Mouse (Mus musculus): ENCODE measurements around the gene Adh6b.

The Adh6b gene

GRCm38 (mm10) chr3:138341471-138341870, at the start of gene Adh6b:
Gene Adh6b (plus strand): TSS chr3:138341775.
- DNase-seq (ENCODE audit: low spot score) = no peak

- DNase-seq (ENCODE audit: low spot score) = no peak
Measured at GRCm38 (mm10) chr3:138293298-138293895, 48.2 kb upstream of the Adh6b start.

GRCm38 (mm10) chr3:138300130-138300529, 41.4 kb upstream of the Adh6b start:
- no peak for DNase-seq (ENCODE audit: low spot score)

GRCm38 (mm10) chr3:138302676-138303075, 38.9 kb upstream of the Adh6b start:
- no peak for DNase-seq (ENCODE audit: low spot score)

- DNase-seq (ENCODE audit: low spot score) = no peak
Measured at GRCm38 (mm10) chr3:138303771-138304488, 37.6 kb upstream of the Adh6b start.

- no peak for DNase-seq (ENCODE audit: low spot score)
Measured at GRCm38 (mm10) chr3:138304489-138304871, 37.1 kb upstream of the Adh6b start.

- no peak for DNase-seq (ENCODE audit: low spot score)
Measured at GRCm38 (mm10) chr3:138305486-138306289, 35.9 kb upstream of the Adh6b start.

- DNase-seq (ENCODE audit: low spot score) = no peak
Measured at GRCm38 (mm10) chr3:138306290-138306683, 35.3 kb upstream of the Adh6b start.

- no peak for DNase-seq (ENCODE audit: low spot score)
Measured at GRCm38 (mm10) chr3:138309910-138310309, 31.7 kb upstream of the Adh6b start.

- no peak for DNase-seq (ENCODE audit: low spot score)
Measured at GRCm38 (mm10) chr3:138311015-138311414, 30.6 kb upstream of the Adh6b start.

GRCm38 (mm10) chr3:138312965-138313364, 28.6 kb upstream of the Adh6b start, which contains the start of gene Adh6a:
Gene Adh6a (plus strand): TSS chr3:138313286.
- no peak for DNase-seq (ENCODE audit: low spot score)

- DNase-seq (ENCODE audit: low spot score) = no peak
Measured at GRCm38 (mm10) chr3:138316908-138317472, 24.6 kb upstream of the Adh6b start.

GRCm38 (mm10) chr3:138325001-138325400, 16.6 kb upstream of the Adh6b start:
- DNase-seq (ENCODE audit: low spot score) = no peak

- no peak for DNase-seq (ENCODE audit: low spot score)
Measured at GRCm38 (mm10) chr3:138325466-138325865, 16.1 kb upstream of the Adh6b start.

GRCm38 (mm10) chr3:138333910-138334309, 7.7 kb upstream of the Adh6b start:
- DNase-seq (ENCODE audit: low spot score) = no peak

GRCm38 (mm10) chr3:138334320-138334719, 7.3 kb upstream of the Adh6b start:
- no peak for DNase-seq (ENCODE audit: low spot score)

GRCm38 (mm10) chr3:138335566-138335965, 6.0 kb upstream of the Adh6b start:
- DNase-seq (ENCODE audit: low spot score) = no peak

- DNase-seq (ENCODE audit: low spot score) = no peak
Measured at GRCm38 (mm10) chr3:138336104-138336754, 5.3 kb upstream of the Adh6b start.

GRCm38 (mm10) chr3:138347041-138347440, 5.5 kb downstream of the Adh6b start:
- DNase-seq (ENCODE audit: low spot score) = no peak

GRCm38 (mm10) chr3:138352012-138352809, 10.6 kb downstream of the Adh6b start:
- no peak for DNase-seq (ENCODE audit: low spot score)

- no peak for DNase-seq (ENCODE audit: low spot score)
Measured at GRCm38 (mm10) chr3:138358856-138359255, 17.3 kb downstream of the Adh6b start.
